Mouse (Mus musculus) CH12.LX (cell line): ENCODE measurements at regions not wholly inside any gene's neighbourhood (a gene's known extent, or its start where the extent isn't known, plus 50 kb on each side); places are given as distances from the start of the nearest gene placed in this dataset.
A peak's percentile ranks its signal among the peaks of the same experiment; 100 is the strongest.

Experiments used
- DNase-seq: peaks from one replicate; pipeline ENCODE4 v3.0.0-alpha.2; 2013; ENCODE audit errors: extremely low read depth
- H3K27ac ChIP-seq: 2 replicates; pipeline ENCODE4 v1.5.1; 2012; ENCODE audit warnings: low read depth, mild to moderate bottlenecking, control low read depth, moderate library complexity; ENCODE audit not compliant: insufficient read depth
- H3K27me3 ChIP-seq: replicated peaks from 2 replicates; pipeline ENCODE3; 2012; ENCODE audit warnings: inconsistent platforms
- H3K36me3 ChIP-seq, 2 experiments: replicated peaks in 1 of 2; 2 replicates each; pipeline versions ENCODE3 to v1.6.1; 2012; ENCODE audit warnings: inconsistent platforms in 1 of 2, low read length in 1 of 2, mild to moderate bottlenecking in 1 of 2, mixed read lengths in 1 of 2, moderate library complexity in 1 of 2; ENCODE audit not compliant: control insufficient read depth in 1 of 2, insufficient read depth in 1 of 2
- H3K4me1 ChIP-seq, 2 experiments: 2 replicates each; pipeline ENCODE4 v1.6.1; 2012; ENCODE audit warnings: inconsistent platforms in 1 of 2, moderate library complexity in 1 of 2; ENCODE audit not compliant: insufficient read depth in 2 of 2, control insufficient read depth in 1 of 2
- H3K4me2 ChIP-seq: 2 replicates; pipeline ENCODE4 v1.6.1; 2012; ENCODE audit warnings: low read depth, mild to moderate bottlenecking, control low read depth; ENCODE audit not compliant: poor library complexity, insufficient read depth, severe bottlenecking
- H3K4me3 ChIP-seq, 3 experiments: fragments of 150-350 bp in 1 of 3; sonication (generic) in 1 of 3; replicated peaks in 1 of 3; 2 replicates each; pipeline versions ENCODE3 to v1.5.1; 2011 to 2012; ENCODE audit warnings: low read depth in 2 of 3, low read length in 2 of 3, mild to moderate bottlenecking in 2 of 3, moderate library complexity in 2 of 3, control low read depth in 1 of 3, improper control_type of control experiment in 1 of 3, inconsistent platforms in 1 of 3, mixed read lengths in 1 of 3; ENCODE audit not compliant: poor library complexity in 1 of 3
- H3K79me2 ChIP-seq: replicated peaks from 2 replicates; pipeline ENCODE4 v1.6.1; 2012; ENCODE audit warnings: mild to moderate bottlenecking, moderate library complexity; ENCODE audit not compliant: control insufficient read depth, poor library complexity, insufficient read depth, severe bottlenecking; ENCODE audit errors: extremely low read depth
- H3K9ac ChIP-seq: 2 replicates; pipeline ENCODE4 v1.6.1; 2012; ENCODE audit warnings: low read depth, mild to moderate bottlenecking, control low read depth, moderate library complexity; ENCODE audit not compliant: insufficient read depth
- H3K9me3 ChIP-seq: replicated peaks from 2 replicates; pipeline ENCODE3; 2012; ENCODE audit warnings: low read length, inconsistent platforms, mixed read lengths
- CTCF ChIP-seq, 2 experiments: IDR thresholded peaks in 1 of 2; conservative IDR thresholded peaks in 1 of 2; 2 replicates each; pipeline ENCODE4 v1.5.1; 2011 to 2012; ENCODE audit warnings: low read depth in 2 of 2, low read length in 2 of 2, improper control_type of control experiment in 1 of 2, inconsistent platforms in 1 of 2, mild to moderate bottlenecking in 1 of 2, moderate library complexity in 1 of 2
- ELF1 ChIP-seq: IDR thresholded peaks from 2 replicates; pipeline ENCODE4 v1.6.1; 2014; ENCODE audit warnings: low read depth, mild to moderate bottlenecking, inconsistent platforms, low read length, improper control_type of control experiment
- ETS1 ChIP-seq: conservative IDR thresholded peaks from 2 replicates; pipeline ENCODE4 v1.6.1; 2012; ENCODE audit warnings: low read depth, mild to moderate bottlenecking, inconsistent platforms, low read length, improper control_type of control experiment, moderate library complexity
- HCFC1 ChIP-seq: IDR thresholded peaks from 2 replicates; pipeline ENCODE4 v1.6.1; 2012; ENCODE audit warnings: low read depth, mild to moderate bottlenecking, inconsistent platforms, low read length, improper control_type of control experiment
- IRF4 ChIP-seq: IDR thresholded peaks from 2 replicates; pipeline ENCODE4 v1.6.1; 2014; ENCODE audit warnings: low read depth, mild to moderate bottlenecking, inconsistent platforms, low read length, improper control_type of control experiment
- JUN ChIP-seq: IDR thresholded peaks from 2 replicates; pipeline ENCODE4 v1.6.1; 2011; ENCODE audit warnings: low read depth, mild to moderate bottlenecking, low read length, improper control_type of control experiment, moderate library complexity; ENCODE audit not compliant: insufficient read depth
- KAT2A ChIP-seq: IDR thresholded peaks from 2 replicates; pipeline ENCODE4 v1.6.1; 2012; ENCODE audit warnings: low read length, improper control_type of control experiment, inconsistent platforms; ENCODE audit not compliant: insufficient replicate concordance
- MAFK ChIP-seq: IDR thresholded peaks from 2 replicates; pipeline ENCODE4 v1.6.1; 2011; ENCODE audit warnings: low read length, improper control_type of control experiment; ENCODE audit not compliant: insufficient replicate concordance
- MAX ChIP-seq: IDR thresholded peaks from 2 replicates; pipeline ENCODE4 v1.6.1; 2011; ENCODE audit warnings: low read length, improper control_type of control experiment
- MAZ ChIP-seq: IDR thresholded peaks from 2 replicates; pipeline ENCODE4 v1.6.1; 2012; ENCODE audit warnings: low read depth, mild to moderate bottlenecking, inconsistent platforms, low read length, improper control_type of control experiment, moderate library complexity
- MEF2A ChIP-seq: IDR thresholded peaks from 2 replicates; pipeline ENCODE4 v1.6.1; 2014; ENCODE audit warnings: low read depth, mild to moderate bottlenecking, inconsistent platforms, low read length, improper control_type of control experiment, borderline replicate concordance
- NELFE ChIP-seq: IDR thresholded peaks from 2 replicates; pipeline ENCODE4 v1.6.1; 2011; ENCODE audit warnings: low read depth, low read length, improper control_type of control experiment
- NRF1 ChIP-seq: IDR thresholded peaks from 2 replicates; pipeline ENCODE4 v1.6.1; 2014; ENCODE audit warnings: low read depth, mild to moderate bottlenecking, inconsistent platforms, low read length, improper control_type of control experiment, moderate library complexity
- PAX5 ChIP-seq: IDR thresholded peaks from 2 replicates; pipeline ENCODE4 v1.6.1; 2012; ENCODE audit warnings: low read length, inconsistent platforms, mixed read lengths
- POLR2A ChIP-seq: IDR thresholded peaks from 2 replicates; pipeline ENCODE4 v1.6.1; 2011; ENCODE audit warnings: low read depth, mild to moderate bottlenecking, improper control_type of control experiment, low read length
- POLR2AphosphoS2 ChIP-seq: IDR thresholded peaks from 2 replicates; pipeline ENCODE4 v1.6.1; 2011; ENCODE audit warnings: low read depth, low read length, improper control_type of control experiment
- RAD21 ChIP-seq: IDR thresholded peaks from 2 replicates; pipeline ENCODE4 v1.6.1; 2011; ENCODE audit warnings: low read depth, mild to moderate bottlenecking, low read length, improper control_type of control experiment, moderate library complexity
- RCOR1 ChIP-seq: conservative IDR thresholded peaks from 2 replicates; pipeline ENCODE4 v1.6.1; 2012; ENCODE audit warnings: low read depth, mild to moderate bottlenecking, inconsistent platforms, low read length, improper control_type of control experiment
- SIN3A ChIP-seq: IDR thresholded peaks from 2 replicates; pipeline ENCODE4 v1.6.1; 2012; ENCODE audit warnings: low read length, improper control_type of control experiment, inconsistent platforms
- SMC3 ChIP-seq: IDR thresholded peaks from 2 replicates; pipeline ENCODE4 v1.6.1; 2011; ENCODE audit warnings: low read depth, low read length, improper control_type of control experiment
- TCF12 ChIP-seq: IDR thresholded peaks from 2 replicates; pipeline ENCODE4 v1.6.1; 2014; ENCODE audit warnings: low read depth, mild to moderate bottlenecking, inconsistent platforms, low read length, improper control_type of control experiment
- UBTF ChIP-seq: IDR thresholded peaks from 2 replicates; pipeline ENCODE4 v1.6.1; 2012; ENCODE audit warnings: low read depth, mild to moderate bottlenecking, inconsistent platforms, low read length, improper control_type of control experiment, moderate library complexity
- USF1 ChIP-seq: IDR thresholded peaks from 2 replicates; pipeline ENCODE4 v1.6.1; 2014; ENCODE audit warnings: low read depth, mild to moderate bottlenecking, inconsistent platforms, low read length, improper control_type of control experiment
- USF2 ChIP-seq: conservative IDR thresholded peaks from 2 replicates; pipeline ENCODE4 v1.6.1; 2011; ENCODE audit warnings: low read depth, low read length, improper control_type of control experiment
- dilution Hi-C: fragments of 300-500 bp; cut with MboI; formaldehyde crosslinking; loops from 2 replicates; pipeline ENCODE4 v1.14.3; 2020; ENCODE audit warnings: low sequenced_read_pairs; ENCODE audit not compliant: extremely low pct_unique_long_range_greater_than_20kb, extremely low pct_ligation_motif_present
- in situ Hi-C: fragments of 300-500 bp; cut with MboI; formaldehyde crosslinking; loops from 3 replicates; pipeline ENCODE4 v1.14.3; 2019; ENCODE audit warnings: low sequenced_read_pairs, low pct_ligation_motif_present, low pct_unique_long_range_greater_than_20kb, mixed read lengths

GRCm38 (mm10) chr16:57851854-57852253 lies 97.3 kb upstream of the Col8a1 start:
- Histone ChIP-seq H3K4me1 (no peaks in the 10 kb centered on the region), H3K4me3 (no peak overlapping the region), H3K36me3 (no peaks in the 10 kb centered on the region)
- no peak for TF ChIP-seq USF2
- TF ChIP-seq RAD21: peak; percentile 31
- TF ChIP-seq CTCF (conservative IDR thresholded peaks at IDR 0.05 in 1 of 2, IDR thresholded peaks at IDR 0.05 in 1 of 2; ENCODE audit: low read depth in 2 of 2, low read length in 2 of 2): peak in 1 of 2 experiments; percentile 64; a peak in 2 of 4 replicates
- TF ChIP-seq MAFK: no peak
- TF ChIP-seq SMC3: peak; percentile 65
- TF ChIP-seq, all 38 proteins: peak for 3
- in situ Hi-C loops: no loop called here
- Histone ChIP-seq H3K27ac (no peak overlapping the region), H3K9me3 (no peaks in the 10 kb centered on the region), H3K4me2 (no peak overlapping the region), H3K79me2 (no peaks in the 10 kb centered on the region), H3K27me3 (peaks cover 1% of the 10 kb centered on the region), H3K9ac (no peak overlapping the region)
- peak; percentile 10 for DNase-seq
- dilution Hi-C loops: no loop called here

GRCm38 (mm10) chr16:57852838-57853460 lies 98.4 kb upstream of the Col8a1 start:
- DNase-seq: no peak
- H3K4me1 ChIP-seq: no peaks in the 10 kb centered on the region
- TF ChIP-seq NELFE: no peak
- TF ChIP-seq NRF1: no peak
- TF ChIP-seq MAZ: no peak
- TF ChIP-seq SMC3: no peak
- no peak for TF ChIP-seq MAX
- no peak for TF ChIP-seq USF2
- no peak for TF ChIP-seq IRF4
- no peak for TF ChIP-seq USF1
- TF ChIP-seq MAFK: no peak
- H3K9ac ChIP-seq: no peak overlapping the region
- H3K9me3 ChIP-seq: no peaks in the 10 kb centered on the region
- in situ Hi-C loops: no loop called here
- H3K27me3 ChIP-seq: peaks cover 1% of the 10 kb centered on the region
- no peaks in the 10 kb centered on the region for H3K36me3 ChIP-seq
- dilution Hi-C loops: no loop called here
- H3K27ac ChIP-seq: no peak overlapping the region
- H3K4me3 ChIP-seq: no peak overlapping the region
- no peaks in the 10 kb centered on the region for H3K79me2 ChIP-seq
- H3K4me2 ChIP-seq: no peak overlapping the region

GRCm38 (mm10) chr16:57853751-57854150 lies 99.2 kb upstream of the Col8a1 start:
- Histone ChIP-seq H3K4me1 (no peaks in the 10 kb centered on the region), H3K36me3 (no peaks in the 10 kb centered on the region), H3K4me3 (no peak overlapping the region), H3K27ac (no peak overlapping the region), H3K9ac (no peak overlapping the region), H3K4me2 (no peak overlapping the region), H3K9me3 (no peaks in the 10 kb centered on the region), H3K27me3 (peaks cover 1% of the 10 kb centered on the region), H3K79me2 (no peaks in the 10 kb centered on the region)
- in situ Hi-C loops (no loop called here), dilution Hi-C loops (no loop called here)
- no peak for TF ChIP-seq USF1
- no peak for TF ChIP-seq ELF1
- no peak for TF ChIP-seq HCFC1
- no peak for TF ChIP-seq POLR2AphosphoS2
- TF ChIP-seq JUN: no peak
- no peak for TF ChIP-seq ETS1
- no peak for TF ChIP-seq UBTF
- no peak for TF ChIP-seq POLR2A
- no peak for TF ChIP-seq MEF2A
- TF ChIP-seq SMC3: no peak
- TF ChIP-seq RAD21: no peak
- no peak for TF ChIP-seq TCF12
- TF ChIP-seq MAX: no peak
- no peak for TF ChIP-seq PAX5
- no peak for TF ChIP-seq SIN3A
- no peak for TF ChIP-seq RCOR1
- TF ChIP-seq USF2: no peak
- TF ChIP-seq KAT2A: no peak
- no peak for DNase-seq
